Mouse (Mus musculus) limb, embryonic 11.5 days (tissue): Measurements from ENCODE around the gene Cdc42bpb. TPM values are rescaled to one million over a fixed set of nuclear protein-coding genes. Genes with fewer than 3 reads are reported as not detected.
A peak's percentile ranks its signal among the peaks of the same experiment; 100 is the strongest.

Source experiments
- ATAC-seq: fragments of 200-750 bp; cut with Nextera tagmentation; 2 replicates; pipeline ENCODE4 v1.8.0; 2017; ENCODE audit warnings: low read depth; ENCODE audit not compliant: insufficient number of reproducible peaks, low FRiP score, low TSS enrichment
- DNase-seq: peaks from one replicate; pipeline ENCODE4 v3.0.0-alpha.2; 2015; ENCODE audit warnings: low spot score
- H3K27ac ChIP-seq: fragments of 300-500 bp; sonication (generic); replicated peaks from 2 replicates; pipeline ENCODE4 v1.5.1; 2014; ENCODE audit warnings: low read depth, mild to moderate bottlenecking, low read length
- H3K27me3 ChIP-seq: fragments of 300-500 bp; sonication (generic); 2 replicates; pipeline ENCODE4 v1.6.1; 2014; ENCODE audit warnings: mild to moderate bottlenecking, low read length, mixed read lengths; ENCODE audit not compliant: control insufficient read depth, insufficient read depth
- H3K36me3 ChIP-seq: fragments of 300-500 bp; sonication (generic); 2 replicates; pipeline ENCODE4 v1.6.1; 2014; ENCODE audit warnings: mild to moderate bottlenecking, low read length, moderate library complexity, mixed read lengths; ENCODE audit not compliant: control insufficient read depth, insufficient read depth
- H3K4me1 ChIP-seq: fragments of 300-500 bp; sonication (generic); 2 replicates; pipeline ENCODE4 v1.6.1; 2014; ENCODE audit warnings: low read length, mixed read lengths; ENCODE audit not compliant: control insufficient read depth, insufficient read depth
- H3K4me2 ChIP-seq: fragments of 300-500 bp; sonication (generic); 2 replicates; pipeline ENCODE4 v1.6.1; 2014; ENCODE audit warnings: low read depth, mild to moderate bottlenecking, moderate library complexity; ENCODE audit not compliant: severe bottlenecking
- H3K4me3 ChIP-seq: fragments of 300-500 bp; sonication (generic); 2 replicates; pipeline ENCODE4 v1.5.1; 2014; ENCODE audit warnings: low read depth, low read length
- H3K9ac ChIP-seq: fragments of 300-500 bp; sonication (generic); 2 replicates; pipeline ENCODE4 v1.6.1; 2014; ENCODE audit warnings: mild to moderate bottlenecking, low read length
- H3K9me3 ChIP-seq: fragments of 300-500 bp; sonication (generic); 2 replicates; pipeline ENCODE4 v1.6.1; 2016; ENCODE audit warnings: low read length; ENCODE audit not compliant: control insufficient read depth
- whole genome bisulfite sequencing: fragments of 180-500 bp; shearing (Covaris S2); extraction: QIAGEN DNeasy Blood & Tissue Kit; methylation state at CpG from one replicate; pipeline ENCODE4 v1.1.7; 2014; 5-methylcytosine and 5-hydroxymethylcytosine counted together
- polyA plus RNA-seq: library from polyadenylated mRNA; unstranded; fragments of >200 nt; fragmentation: Nextera tagmentation; extraction: Ambion mirVana; gene quantifications from 2 replicates; pipeline ENCODE4 v1.2.1, GENCODE M21; 2014

Gene Cdc42bpb
- polyA plus RNA-seq, 1 experiment from 2014 or later: 30.4 TPM

DNA sequence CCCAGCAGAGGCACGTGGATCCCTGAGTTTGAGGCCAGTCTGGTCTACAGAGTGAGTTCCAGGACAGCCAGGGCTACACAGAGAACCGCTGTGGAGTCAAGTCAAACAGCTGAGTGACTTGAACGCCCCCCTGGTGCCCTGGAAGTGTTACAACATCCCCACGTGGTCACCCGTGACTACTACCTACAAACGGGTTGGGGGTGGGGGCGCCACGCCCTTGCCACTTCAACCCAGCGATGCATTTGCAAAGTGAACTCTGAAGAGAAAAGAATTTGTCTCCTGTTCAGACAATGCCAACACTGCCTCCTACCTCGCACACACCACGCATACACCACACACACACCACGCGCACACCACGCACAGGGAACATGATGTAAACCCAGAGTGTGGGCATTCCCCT lies 67.6 kb downstream of the Cdc42bpb start:
- Histone ChIP-seq H3K4me2 (no peak overlapping the region), H3K9ac (no peak overlapping the region), H3K4me1 (no peaks in the 10 kb centered on the region), H3K27me3 (no peaks in the 10 kb centered on the region), H3K9me3 (no peaks in the 10 kb centered on the region), H3K27ac (no peak overlapping the region), H3K36me3 (peaks cover 21% of the 10 kb centered on the region), H3K4me3 (no peak overlapping the region)
- WGBS: 84% methylated on average over 14 of the region's 14 CpGs
- no peak for DNase-seq
- no peak for ATAC-seq

DNA sequence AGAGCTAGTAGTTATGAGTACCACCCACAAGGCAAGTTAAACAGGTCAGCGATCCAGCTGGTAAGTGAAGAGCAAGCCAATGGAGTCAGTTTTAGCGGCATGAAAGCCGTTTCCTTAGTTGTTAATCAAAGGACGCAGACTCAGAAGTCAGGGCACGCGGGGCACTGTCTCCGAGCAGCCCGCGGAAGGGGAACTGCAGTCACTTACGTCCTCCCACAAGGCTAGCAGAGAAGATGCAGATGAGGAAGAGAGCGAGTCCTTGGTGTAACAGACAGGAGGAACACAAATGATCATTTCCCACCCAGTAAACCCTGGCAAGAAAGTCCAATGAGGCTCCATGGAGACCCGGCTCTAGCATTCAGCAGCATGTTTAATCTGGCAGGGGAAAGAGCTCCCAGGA lies 68.3 kb downstream of the Cdc42bpb start:
- peaks cover 25% of the 10 kb centered on the region for H3K36me3 ChIP-seq
- ATAC-seq (no peak), DNase-seq (no peak)
- no peaks in the 10 kb centered on the region for H3K9me3 ChIP-seq
- H3K4me3 ChIP-seq: no peak overlapping the region
- no peak overlapping the region for H3K4me2 ChIP-seq
- no peaks in the 10 kb centered on the region for H3K27me3 ChIP-seq
- no peak overlapping the region for H3K9ac ChIP-seq
- no peaks in the 10 kb centered on the region for H3K4me1 ChIP-seq
- 86% methylated on average over 12 of the region's 12 CpGs for WGBS
- no peak overlapping the region for H3K27ac ChIP-seq

DNA sequence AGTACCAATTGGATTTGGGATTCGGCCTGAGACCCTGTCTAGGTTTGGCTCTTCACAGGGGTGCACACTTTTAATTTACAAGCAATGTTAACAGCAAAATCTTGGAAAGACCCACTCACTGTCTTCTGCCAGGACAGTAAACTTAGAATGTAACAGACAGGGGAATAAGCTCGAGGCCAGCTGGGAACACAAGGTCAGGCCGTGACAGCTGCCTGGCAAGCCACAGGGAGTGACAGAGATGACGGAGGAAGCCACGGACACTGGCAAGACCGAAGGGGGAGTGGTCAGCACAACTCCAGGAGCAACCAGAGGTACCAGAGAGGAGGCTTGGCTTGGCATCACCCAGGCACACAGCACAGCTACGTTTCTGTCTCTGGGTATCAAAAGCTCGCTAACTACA lies 70.7 kb downstream of the Cdc42bpb start:
- Histone ChIP-seq H3K4me2 (no peak overlapping the region), H3K27ac (no peak overlapping the region), H3K9me3 (no peaks in the 10 kb centered on the region), H3K27me3 (no peaks in the 10 kb centered on the region), H3K4me3 (no peak overlapping the region), H3K9ac (no peak overlapping the region), H3K4me1 (no peaks in the 10 kb centered on the region), H3K36me3 (peaks cover 26% of the 10 kb centered on the region)
- ATAC-seq (no peak), DNase-seq (no peak)
- WGBS: 90% methylated on average over 8 of the region's 8 CpGs

DNA sequence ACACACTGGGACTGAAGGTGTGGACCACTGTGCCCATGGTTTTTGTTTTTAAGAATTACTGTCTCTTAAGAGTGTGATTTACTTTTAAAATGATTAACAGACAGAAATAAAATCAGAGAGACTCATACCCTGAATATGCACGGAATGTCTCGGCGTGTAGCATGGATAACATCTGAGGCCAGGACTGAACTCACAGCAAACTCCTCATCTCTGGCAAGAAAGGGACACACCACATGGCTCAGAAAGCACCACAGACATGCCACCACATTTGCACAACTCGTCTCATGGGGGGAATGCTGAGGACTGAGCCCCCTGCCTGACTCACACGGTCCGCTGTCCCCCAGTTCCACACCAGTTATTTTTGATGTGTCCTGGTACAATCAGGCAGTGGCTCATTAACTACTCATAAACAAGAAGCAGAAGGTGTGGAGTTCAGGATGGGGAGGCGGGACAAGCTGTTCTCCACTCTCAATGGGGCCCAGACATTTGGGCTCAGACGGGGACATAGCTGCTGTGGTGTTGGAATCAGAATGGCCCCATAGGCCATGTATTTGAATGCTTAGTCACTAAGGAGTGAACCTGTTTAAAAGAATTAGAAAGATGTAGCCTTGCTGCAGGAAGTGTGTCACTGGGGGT lies 73.7 kb downstream of the Cdc42bpb start:
- ATAC-seq: no peak
- H3K4me1 ChIP-seq: no peaks in the 10 kb centered on the region
- no peak for DNase-seq
- WGBS: 88% methylated on average over 8 of the region's 8 CpGs
- no peak overlapping the region for H3K9ac ChIP-seq
- no peak overlapping the region for H3K27ac ChIP-seq
- no peak overlapping the region for H3K4me2 ChIP-seq
- H3K36me3 ChIP-seq: peaks cover 24% of the 10 kb centered on the region
- no peaks in the 10 kb centered on the region for H3K27me3 ChIP-seq
- H3K9me3 ChIP-seq: no peaks in the 10 kb centered on the region
- no peak overlapping the region for H3K4me3 ChIP-seq

DNA sequence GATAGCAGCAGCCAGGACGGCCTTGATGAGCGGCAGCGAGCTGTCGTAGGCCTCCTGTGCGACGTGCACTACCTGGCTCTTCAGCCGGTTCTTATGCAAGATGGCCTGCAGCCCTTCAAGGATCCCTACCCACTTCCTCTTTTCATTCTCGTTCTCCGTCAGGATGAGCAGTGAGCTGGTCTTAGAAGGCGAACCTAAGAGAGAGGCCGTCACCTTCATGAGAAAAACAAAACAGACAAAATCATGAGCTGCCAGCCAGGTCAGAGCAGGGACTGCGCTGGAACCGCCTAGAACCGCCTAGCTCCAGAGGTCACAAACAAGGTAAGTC lies 75.5 kb downstream of the Cdc42bpb start:
- Histone ChIP-seq H3K4me2 (no peak overlapping the region), H3K4me1 (no peaks in the 10 kb centered on the region), H3K4me3 (no peak overlapping the region), H3K9ac (no peak overlapping the region), H3K27ac (no peak overlapping the region), H3K27me3 (no peaks in the 10 kb centered on the region), H3K36me3 (peaks cover 32% of the 10 kb centered on the region), H3K9me3 (no peaks in the 10 kb centered on the region)
- 93% methylated on average over 14 of the region's 14 CpGs for WGBS
- no peak for DNase-seq
- ATAC-seq: no peak

DNA sequence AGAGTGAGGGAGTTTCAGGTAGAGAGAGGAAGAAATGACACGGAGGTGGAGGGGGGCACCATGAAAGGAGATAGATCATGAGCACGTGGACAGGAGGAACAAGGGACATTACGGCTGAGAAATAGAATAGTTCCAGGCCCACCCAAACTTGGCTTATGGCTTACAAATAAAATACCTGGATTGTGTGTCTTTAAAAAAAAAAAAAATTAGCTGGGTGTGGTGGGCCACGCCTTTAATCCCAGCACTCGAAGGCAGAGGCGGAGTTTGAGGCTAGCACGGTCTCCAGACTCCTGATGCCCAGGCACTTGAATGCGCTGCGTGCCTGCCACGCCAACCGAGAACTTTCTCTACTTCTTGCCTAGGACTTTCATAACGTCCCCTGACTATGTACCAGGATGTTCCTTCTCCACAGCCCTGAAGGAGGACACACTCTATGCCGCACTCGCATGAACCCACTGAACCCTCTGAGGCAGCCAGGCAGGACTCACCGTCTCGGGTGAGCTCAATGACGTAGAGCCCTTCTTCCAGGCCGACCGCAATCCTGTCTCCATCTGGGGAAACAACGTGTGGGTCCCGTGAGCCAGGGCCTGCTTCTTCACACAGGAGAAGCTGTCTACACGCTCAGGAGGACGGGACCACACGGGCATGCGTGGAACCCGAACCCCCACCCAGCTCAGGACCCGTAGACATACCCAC lies 76.0 kb downstream of the Cdc42bpb start:
- Histone ChIP-seq H3K27me3 (no peaks in the 10 kb centered on the region), H3K9ac (no peak overlapping the region), H3K4me2 (no peak overlapping the region), H3K27ac (no peak overlapping the region), H3K9me3 (no peaks in the 10 kb centered on the region), H3K36me3 (peaks cover 29% of the 10 kb centered on the region), H3K4me1 (no peaks in the 10 kb centered on the region), H3K4me3 (no peak overlapping the region)
- no peak for DNase-seq
- 94% methylated on average over 27 of the region's 27 CpGs for WGBS
- no peak for ATAC-seq

DNA sequence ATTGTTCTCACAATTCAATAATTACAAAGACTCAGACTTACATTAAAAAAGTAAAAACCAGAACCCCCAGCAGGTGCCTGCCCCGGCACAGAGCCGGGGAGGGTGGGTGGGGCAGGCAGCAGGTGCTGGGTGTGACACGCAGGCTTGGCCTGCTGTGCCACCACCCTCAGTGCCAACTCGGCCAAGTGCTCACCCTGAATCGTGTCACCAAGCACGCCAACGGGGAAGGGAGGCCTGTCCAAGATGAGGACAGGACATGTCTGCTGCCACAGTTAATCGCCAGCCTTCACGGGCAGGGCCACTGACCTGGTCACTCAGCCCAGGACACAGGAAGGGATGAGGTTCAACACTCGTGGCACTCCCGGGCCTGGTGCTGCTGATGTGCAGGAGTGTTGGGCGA lies 84.5 kb downstream of the Cdc42bpb start:
- no peak overlapping the region for H3K4me3 ChIP-seq
- no peak for ATAC-seq
- H3K4me1 ChIP-seq: no peaks in the 10 kb centered on the region
- H3K9ac ChIP-seq: no peak overlapping the region
- no peaks in the 10 kb centered on the region for H3K27me3 ChIP-seq
- no peak for DNase-seq
- peaks cover 28% of the 10 kb centered on the region for H3K36me3 ChIP-seq
- 92% methylated on average over 12 of the region's 12 CpGs for WGBS
- no peak overlapping the region for H3K27ac ChIP-seq
- no peaks in the 10 kb centered on the region for H3K9me3 ChIP-seq
- no peak overlapping the region for H3K4me2 ChIP-seq

DNA sequence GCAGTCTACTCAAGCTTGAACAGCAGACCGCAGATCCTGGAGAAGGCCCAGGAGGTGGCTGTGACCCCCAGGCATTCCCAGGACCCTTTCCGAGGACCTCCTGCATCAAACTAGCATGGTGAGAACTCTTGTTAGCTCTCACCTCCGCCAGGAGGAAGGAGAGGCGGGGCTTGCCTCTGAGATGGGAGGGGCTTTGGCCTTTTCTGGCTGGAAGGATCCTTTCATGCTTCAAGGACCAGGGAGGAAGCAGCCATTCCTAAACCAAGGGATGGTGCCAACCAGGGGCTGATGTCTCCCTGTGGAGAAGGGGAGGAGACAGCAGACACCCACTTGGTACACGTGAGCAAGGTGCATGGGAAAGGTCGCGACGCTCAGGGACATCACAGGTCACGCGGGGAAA lies 93.0 kb downstream of the Cdc42bpb start:
- Histone ChIP-seq H3K4me1 (peaks cover 7% of the 10 kb centered on the region), H3K9ac (peak overlapping the region; percentile 37), H3K9me3 (no peaks in the 10 kb centered on the region), H3K27me3 (no peaks in the 10 kb centered on the region), H3K27ac (no peak overlapping the region), H3K4me3 (peak overlapping the region; percentile 17; the same call in 1 of the 2 replicates), H3K4me2 (peak overlapping the region; percentile 43; the same call in 1 of the 2 replicates), H3K36me3 (no peaks in the 10 kb centered on the region)
- DNase-seq (peak; percentile 58), ATAC-seq (peak; percentile 28; the same call in 1 of the 2 replicates)
- WGBS: 18% methylated on average over 10 of the region's 10 CpGs
